Mouse (Mus musculus) intestine, postnatal 0 days (tissue): ENCODE measurements around the gene Atp23. TPM values are rescaled to one million over a fixed set of nuclear protein-coding genes. Genes with fewer than 3 reads are reported as not detected.

Source experiments
- ATAC-seq: fragments of 200-750 bp; cut with Nextera tagmentation; 2 replicates; pipeline ENCODE4 v1.8.0; 2017; ENCODE audit warnings: mild to moderate bottlenecking, moderate TSS enrichment, moderate library complexity
- H3K27ac ChIP-seq: fragments of 300-500 bp; sonication (generic); 2 replicates; pipeline ENCODE4 v1.5.1; 2014; ENCODE audit warnings: mild to moderate bottlenecking, low read depth, low read length, moderate library complexity
- H3K27me3 ChIP-seq: fragments of 300-500 bp; sonication (generic); replicated peaks from 2 replicates; pipeline ENCODE4 v1.6.1; 2014; ENCODE audit warnings: low read length, mixed read lengths; ENCODE audit not compliant: control insufficient read depth, insufficient read depth
- H3K36me3 ChIP-seq: fragments of 300-500 bp; sonication (generic); 2 replicates; pipeline ENCODE4 v1.6.1; 2014; ENCODE audit warnings: mild to moderate bottlenecking, moderate library complexity; ENCODE audit not compliant: control insufficient read depth, insufficient read depth
- H3K4me1 ChIP-seq: fragments of 300-500 bp; sonication (generic); replicated peaks from 2 replicates; pipeline ENCODE4 v1.6.1; 2014; ENCODE audit warnings: antibody characterized with exemption, low read length, mixed read lengths; ENCODE audit not compliant: control insufficient read depth, insufficient read depth
- H3K4me2 ChIP-seq: fragments of 300-500 bp; sonication (generic); replicated peaks from 2 replicates; pipeline ENCODE4 v1.6.1; 2014; ENCODE audit warnings: low read depth, mild to moderate bottlenecking, moderate library complexity
- H3K4me3 ChIP-seq: fragments of 300-500 bp; sonication (generic); 2 replicates; pipeline ENCODE4 v1.5.1; 2014; ENCODE audit warnings: low read depth, low read length
- H3K9ac ChIP-seq: fragments of 300-500 bp; sonication (generic); 2 replicates; pipeline ENCODE4 v1.6.1; 2014; ENCODE audit warnings: mild to moderate bottlenecking, low read depth, low read length
- H3K9me3 ChIP-seq: fragments of 300-500 bp; sonication (generic); 2 replicates; pipeline ENCODE4 v1.6.1; 2016; ENCODE audit warnings: mixed run types; ENCODE audit not compliant: control insufficient read depth
- CTCF ChIP-seq: sonication (generic); IDR thresholded peaks from 2 replicates; pipeline ENCODE4 v1.5.1; 2016; ENCODE audit warnings: low read depth, mild to moderate bottlenecking, control low read depth, antibody characterized with exemption, moderate library complexity
- WGBS: fragments of 180-500 bp; shearing (Covaris S2); extraction: QIAGEN DNeasy Blood & Tissue Kit; methylation state at CpG from one replicate; pipeline ENCODE4 v1.1.7; 2014; 5-methylcytosine and 5-hydroxymethylcytosine counted together
- polyA plus RNA-seq: library from polyadenylated mRNA; unstranded; fragments of >200 nt; fragmentation: Nextera tagmentation; extraction: Ambion mirVana; gene quantifications from 2 replicates; pipeline ENCODE4 v1.2.1, GENCODE M21; 2015

Atp23 gene
- polyA plus RNA-seq, 1 experiment from 2014 or later, result 8.0 TPM

- H3K4me3 ChIP-seq, result peak overlapping the region; percentile 46
- H3K4me1 ChIP-seq, result peaks cover 24% of the 10 kb centered on the region
- H3K27ac ChIP-seq, result peak overlapping the region; percentile 94
- H3K9ac ChIP-seq, result peak overlapping the region; percentile 65; the same call in 1 of the 2 replicates
- TF ChIP-seq CTCF, result no peak
- WGBS, result 23% methylated on average over 12 of the region's 12 CpGs
- no peaks in the 10 kb centered on the region for H3K27me3 ChIP-seq
- peak; percentile 12; the same call in 1 of the 2 replicates for ATAC-seq
- peak overlapping the region; percentile 86 for H3K4me2 ChIP-seq
- H3K36me3 ChIP-seq, result no peaks in the 10 kb centered on the region
- no peaks in the 10 kb centered on the region for H3K9me3 ChIP-seq
Measured at GRCm38 (mm10) chr10:126928819-126929206, 27.7 kb upstream of the Atp23 start.

GRCm38 (mm10) chr10:126928011-126928818 lies 27.1 kb upstream of the Atp23 start:
- ATAC-seq, result peak; percentile 88
- Histone ChIP-seq H3K4me3 (peak overlapping the region; percentile 46), H3K27ac (peak overlapping the region; percentile 94), H3K9me3 (no peaks in the 10 kb centered on the region), H3K27me3 (no peaks in the 10 kb centered on the region), H3K4me1 (peaks cover 24% of the 10 kb centered on the region), H3K4me2 (peak overlapping the region; percentile 86), H3K9ac (peak overlapping the region; percentile 65), H3K36me3 (no peaks in the 10 kb centered on the region)
- 1% methylated on average over 39 of the region's 39 CpGs for WGBS
- TF ChIP-seq CTCF, result peak; percentile 83

- no peak for ATAC-seq
- Histone ChIP-seq H3K4me1 (peaks cover 24% of the 10 kb centered on the region), H3K36me3 (no peaks in the 10 kb centered on the region), H3K4me3 (peak overlapping the region; percentile 46; the same call in 1 of the 2 replicates), H3K27ac (peak overlapping the region; percentile 94), H3K9me3 (no peaks in the 10 kb centered on the region), H3K4me2 (peak overlapping the region; percentile 86), H3K9ac (peak overlapping the region; percentile 65), H3K27me3 (no peaks in the 10 kb centered on the region)
- TF ChIP-seq CTCF, result no peak
- 30% methylated on average over 11 of the region's 11 CpGs for WGBS
Measured at GRCm38 (mm10) chr10:126927101-126927961, 26.2 kb upstream of the Atp23 start.

- H3K9ac ChIP-seq, result no peak overlapping the region
- TF ChIP-seq CTCF, result no peak
- H3K4me2 ChIP-seq, result no peak overlapping the region
Measured at GRCm38 (mm10) chr10:126925391-126925790, 24.2 kb upstream of the Atp23 start.

GRCm38 (mm10) chr10:126924087-126924486 lies 22.9 kb upstream of the Atp23 start:
- no peak for ATAC-seq
- no peaks in the 10 kb centered on the region for H3K36me3 ChIP-seq
- H3K9me3 ChIP-seq, result 0 out of 2 replicates have a peak, but pooled peaks cover 4% of the 10 kb centered on the region
- no peaks in the 10 kb centered on the region for H3K27me3 ChIP-seq
- H3K4me1 ChIP-seq, result peaks cover 19% of the 10 kb centered on the region
- no peak overlapping the region for H3K9ac ChIP-seq
- TF ChIP-seq CTCF, result no peak
- no peak overlapping the region for H3K27ac ChIP-seq
- H3K4me3 ChIP-seq, result no peak overlapping the region
- WGBS, result 58% methylated on average over 3 of the region's 3 CpGs
- H3K4me2 ChIP-seq, result no peak overlapping the region

More at GRCm38 (mm10) chr10:126925391-126925790, 24.2 kb upstream of the Atp23 start:
- Histone ChIP-seq H3K9me3 (no peaks in the 10 kb centered on the region), H3K4me3 (no peak overlapping the region), H3K4me1 (peaks cover 23% of the 10 kb centered on the region), H3K36me3 (no peaks in the 10 kb centered on the region), H3K27ac (no peak overlapping the region), H3K27me3 (no peaks in the 10 kb centered on the region)
- ATAC-seq, result no peak

GRCm38 (mm10) chr10:126920220-126920619 lies 19.1 kb upstream of the Atp23 start:
- no peaks in the 10 kb centered on the region for H3K27me3 ChIP-seq
- no peaks in the 10 kb centered on the region for H3K4me1 ChIP-seq
- H3K4me3 ChIP-seq, result no peak overlapping the region
- 0 out of 2 replicates have a peak, but pooled peaks cover 4% of the 10 kb centered on the region for H3K9me3 ChIP-seq
- peak; percentile 63 for TF ChIP-seq CTCF
- no peak overlapping the region for H3K27ac ChIP-seq
- no peak overlapping the region for H3K9ac ChIP-seq
- H3K4me2 ChIP-seq, result no peak overlapping the region
- H3K36me3 ChIP-seq, result no peaks in the 10 kb centered on the region
- ATAC-seq, result no peak
- WGBS, result 97% methylated on average over 3 of the region's 3 CpGs
